Mouse (Mus musculus) lung, postnatal 0 days (tissue): ENCODE results near the gene Hs2st1. TPM values are rescaled to one million over a fixed set of nuclear protein-coding genes. Genes with fewer than 3 reads are reported as not detected.

ENCODE experiments used
- ATAC-seq: fragments of 200-750 bp; cut with Nextera tagmentation; 2 replicates; pipeline ENCODE4 v1.8.0; 2017; ENCODE audit warnings: moderate library complexity
- DNase-seq: peaks from one replicate; pipeline ENCODE4 v3.0.0-alpha.2; 2016; ENCODE audit warnings: low spot score
- H3K27ac ChIP-seq: fragments of 300-500 bp; sonication (generic); 2 replicates; pipeline ENCODE4 v1.5.1; 2014; ENCODE audit warnings: antibody characterized with exemption, mild to moderate bottlenecking, low read length, mixed read lengths
- H3K27me3 ChIP-seq: fragments of 300-500 bp; sonication (generic); replicated peaks from 2 replicates; pipeline ENCODE4 v1.6.1; 2014; ENCODE audit warnings: low read length, mixed read lengths; ENCODE audit not compliant: insufficient read depth
- H3K36me3 ChIP-seq: fragments of 300-500 bp; sonication (generic); 2 replicates; pipeline ENCODE4 v1.6.1; 2014; ENCODE audit warnings: low read length, mixed read lengths; ENCODE audit not compliant: insufficient read depth
- H3K4me1 ChIP-seq: fragments of 300-500 bp; sonication (generic); 2 replicates; pipeline ENCODE4 v1.6.1; 2014; ENCODE audit warnings: antibody characterized with exemption, low read depth, low read length, mixed read lengths; ENCODE audit not compliant: insufficient read depth
- H3K4me2 ChIP-seq: fragments of 300-500 bp; sonication (generic); replicated peaks from 2 replicates; pipeline ENCODE4 v1.6.1; 2014; ENCODE audit warnings: low read depth, mild to moderate bottlenecking, low read length, moderate library complexity, mixed read lengths
- H3K4me3 ChIP-seq: fragments of 300-500 bp; sonication (generic); 2 replicates; pipeline ENCODE4 v1.5.1; 2014; ENCODE audit warnings: low read depth, low read length
- H3K9ac ChIP-seq: fragments of 300-500 bp; sonication (generic); replicated peaks from 2 replicates; pipeline ENCODE4 v1.6.1; 2014; ENCODE audit warnings: low read depth, mild to moderate bottlenecking
- H3K9me3 ChIP-seq: fragments of 300-500 bp; sonication (generic); 2 replicates; pipeline ENCODE4 v1.6.1; 2016; ENCODE audit warnings: low read length, mixed read lengths
- CTCF ChIP-seq: IDR thresholded peaks from 2 replicates; pipeline ENCODE4 v1.5.1; 2016; ENCODE audit warnings: antibody characterized with exemption, mild to moderate bottlenecking
- EP300 ChIP-seq: IDR thresholded peaks from 2 replicates; pipeline ENCODE4 v1.6.1; 2016; ENCODE audit warnings: antibody characterized with exemption, mild to moderate bottlenecking, control low read depth
- WGBS: fragments of 180-500 bp; shearing (Covaris S2); extraction: QIAGEN DNeasy Blood & Tissue Kit; methylation state at CpG from one replicate; pipeline ENCODE4 v1.1.7; 2014; 5-methylcytosine and 5-hydroxymethylcytosine counted together
- polyA plus RNA-seq: library from polyadenylated mRNA; unstranded; fragments of >200 nt; fragmentation: Nextera tagmentation; extraction: Ambion mirVana; gene quantifications from 2 replicates; pipeline ENCODE4 v1.2.1, GENCODE M21; 2015

Gene Hs2st1
- polyA plus RNA-seq, 1 experiment from 2014 or later = 25.1 TPM

DNA sequence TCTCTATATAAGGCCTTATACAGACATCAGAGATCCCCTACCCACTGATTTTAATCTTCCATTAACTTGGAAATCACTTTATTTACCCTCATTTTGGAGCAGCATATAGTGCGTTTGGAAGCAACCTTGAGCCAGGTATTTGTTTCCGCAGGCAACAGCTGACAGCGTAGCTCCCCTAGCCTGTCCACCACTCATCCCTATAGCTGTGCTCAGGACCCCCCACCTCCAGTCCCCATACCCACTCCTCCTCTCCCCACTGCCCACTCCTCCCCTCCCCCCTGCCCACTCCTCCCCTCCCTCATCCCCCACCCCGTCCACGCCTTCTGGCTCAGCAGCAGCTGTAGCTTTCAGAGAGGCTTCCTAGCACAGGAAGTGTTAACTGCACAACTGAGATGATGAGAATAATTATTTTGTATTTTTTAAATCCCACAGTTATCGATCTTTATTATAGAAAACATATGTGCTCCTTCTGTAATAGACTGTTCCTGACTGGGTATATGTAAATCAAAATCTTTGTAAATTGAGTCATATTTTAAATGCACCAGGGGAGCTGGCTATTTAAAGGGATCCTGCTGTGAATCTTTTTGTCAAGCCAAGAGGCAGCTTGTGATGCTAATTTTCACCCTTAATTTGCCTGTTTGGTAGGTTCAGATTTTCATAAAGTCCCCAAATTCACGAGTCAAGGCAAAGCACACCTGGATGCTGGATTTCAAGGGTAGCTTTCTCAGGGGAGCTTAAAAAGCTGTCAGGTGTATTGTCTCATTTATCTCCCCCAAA, 148.4 kb downstream of the Hs2st1 start:
- no peak overlapping the region for H3K27ac ChIP-seq
- no peaks in the 10 kb centered on the region for H3K27me3 ChIP-seq
- TF ChIP-seq EP300 = no peak
- TF ChIP-seq CTCF = no peak
- no peaks in the 10 kb centered on the region for H3K36me3 ChIP-seq
- no peak overlapping the region for H3K9ac ChIP-seq
- ATAC-seq (no peak), DNase-seq (no peak)
- WGBS = 52% methylated on average over 7 of the region's 7 CpGs
- H3K9me3 ChIP-seq = no peaks in the 10 kb centered on the region
- no peak overlapping the region for H3K4me2 ChIP-seq
- no peak overlapping the region for H3K4me3 ChIP-seq
- no peaks in the 10 kb centered on the region for H3K4me1 ChIP-seq

DNA sequence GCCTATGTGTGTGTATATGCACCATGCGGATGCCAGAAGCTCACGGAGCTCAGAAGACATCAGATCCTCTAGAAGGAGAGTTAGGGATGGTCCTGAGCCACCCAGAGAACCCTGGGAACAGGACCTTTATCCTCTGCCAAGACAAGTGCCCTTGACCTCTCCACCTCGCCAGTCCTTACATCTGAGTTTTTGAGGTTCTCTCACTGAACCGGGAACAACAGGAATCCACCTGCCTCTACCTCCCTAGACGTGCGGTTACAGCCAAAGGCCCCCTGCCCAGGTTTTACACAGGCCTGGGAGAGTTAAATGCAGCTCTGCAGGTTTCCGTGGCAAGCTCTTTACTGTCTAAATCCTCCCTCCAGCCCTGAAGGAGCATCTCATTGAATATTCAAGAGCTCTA, 156.2 kb downstream of the Hs2st1 start:
- Histone ChIP-seq H3K9me3 (no peaks in the 10 kb centered on the region), H3K4me3 (no peak overlapping the region), H3K4me1 (no peaks in the 10 kb centered on the region), H3K36me3 (no peaks in the 10 kb centered on the region), H3K4me2 (no peak overlapping the region), H3K27me3 (no peaks in the 10 kb centered on the region), H3K27ac (no peak overlapping the region), H3K9ac (no peak overlapping the region)
- WGBS = 74% methylated on average over 7 of the region's 7 CpGs
- no peak for ATAC-seq
- DNase-seq = no peak
- TF ChIP-seq EP300 (no peak), CTCF (no peak)

DNA sequence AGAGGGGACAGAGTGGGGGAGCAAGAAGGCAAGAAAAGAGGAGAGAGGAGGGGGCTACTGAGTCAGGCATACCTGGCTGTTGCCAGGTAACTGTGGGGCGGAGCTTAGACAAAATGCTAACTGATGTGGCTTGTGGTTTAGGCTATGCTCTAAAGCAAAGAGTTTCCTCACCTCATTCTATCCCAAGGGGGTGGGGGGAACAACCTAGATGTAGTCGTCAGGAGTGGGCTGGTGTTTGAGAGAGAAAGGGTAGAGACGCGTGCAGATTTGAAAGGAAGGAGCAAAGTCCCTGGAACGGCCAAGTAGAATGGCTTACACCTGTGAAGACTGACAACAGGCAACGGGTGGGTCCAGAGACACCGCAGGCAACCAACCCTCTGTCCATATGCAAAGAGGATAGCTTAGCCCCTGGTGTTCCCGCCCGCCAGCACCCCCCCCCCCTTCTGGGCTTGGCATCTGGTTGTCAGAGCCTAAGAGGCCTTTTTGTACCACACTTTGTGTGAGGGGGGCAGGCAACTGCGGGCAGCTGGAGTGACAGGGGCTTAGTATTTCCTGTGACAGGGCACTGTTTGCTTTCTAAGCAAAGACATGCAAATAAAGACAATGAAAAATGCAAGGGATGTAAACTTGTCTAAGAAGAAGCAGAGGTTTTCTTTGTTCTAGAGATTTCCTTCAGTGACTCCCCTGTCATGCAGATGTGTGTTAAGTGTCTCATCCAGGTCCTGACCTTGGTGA, 157.3 kb downstream of the Hs2st1 start:
- WGBS = 8% methylated on average over 10 of the region's 10 CpGs
- Histone ChIP-seq H3K4me2 (no peak overlapping the region), H3K9ac (no peak overlapping the region)

DNA sequence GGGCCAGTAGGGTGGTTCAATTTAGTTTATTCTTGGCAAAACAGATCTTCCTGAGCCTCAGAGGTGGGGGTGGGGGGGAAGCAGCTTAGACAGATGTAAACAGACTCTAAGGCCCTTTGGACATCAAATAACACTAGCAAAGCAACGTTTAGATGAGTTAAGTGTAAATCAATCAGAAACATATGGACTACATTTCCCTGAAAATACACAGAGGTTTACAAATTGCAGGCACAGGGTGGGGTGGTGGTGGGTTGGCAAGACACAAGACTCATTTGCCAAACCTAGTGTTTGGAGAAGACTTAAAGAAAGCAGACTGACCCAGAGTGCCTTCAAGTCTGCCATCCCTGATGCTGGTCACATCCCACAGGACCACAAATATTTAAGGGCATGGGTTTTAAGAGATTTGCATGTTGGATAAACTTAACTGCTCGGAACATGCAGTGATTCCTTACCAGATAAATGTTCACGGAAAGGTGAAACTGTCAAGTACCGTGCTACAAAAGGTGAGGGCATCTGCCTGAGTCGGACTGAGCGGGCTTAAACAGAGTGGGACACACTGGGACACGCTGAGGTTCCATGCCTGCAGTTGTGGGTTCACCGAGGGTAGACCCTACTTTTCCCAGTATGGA, 158.2 kb downstream of the Hs2st1 start:
- Histone ChIP-seq H3K4me1 (no peaks in the 10 kb centered on the region), H3K4me3 (no peak overlapping the region), H3K36me3 (no peaks in the 10 kb centered on the region), H3K27ac (no peak overlapping the region), H3K9ac (no peak overlapping the region), H3K27me3 (no peaks in the 10 kb centered on the region), H3K9me3 (no peaks in the 10 kb centered on the region), H3K4me2 (no peak overlapping the region)
- DNase-seq (no peak), ATAC-seq (no peak)
- 14% methylated on average over 8 of the region's 8 CpGs for WGBS
- TF ChIP-seq CTCF = no peak

More for the DNA sequence above, 157.3 kb downstream of the Hs2st1 start:
- no peaks in the 10 kb centered on the region for H3K36me3 ChIP-seq
- H3K27ac ChIP-seq = no peak overlapping the region
- no peaks in the 10 kb centered on the region for H3K4me1 ChIP-seq
- no peaks in the 10 kb centered on the region for H3K27me3 ChIP-seq
- no peak overlapping the region for H3K4me3 ChIP-seq
- no peaks in the 10 kb centered on the region for H3K9me3 ChIP-seq
- TF ChIP-seq EP300 (no peak), CTCF (no peak)
- DNase-seq (no peak), ATAC-seq (no peak; the same call in 1 of the 2 replicates)

DNA sequence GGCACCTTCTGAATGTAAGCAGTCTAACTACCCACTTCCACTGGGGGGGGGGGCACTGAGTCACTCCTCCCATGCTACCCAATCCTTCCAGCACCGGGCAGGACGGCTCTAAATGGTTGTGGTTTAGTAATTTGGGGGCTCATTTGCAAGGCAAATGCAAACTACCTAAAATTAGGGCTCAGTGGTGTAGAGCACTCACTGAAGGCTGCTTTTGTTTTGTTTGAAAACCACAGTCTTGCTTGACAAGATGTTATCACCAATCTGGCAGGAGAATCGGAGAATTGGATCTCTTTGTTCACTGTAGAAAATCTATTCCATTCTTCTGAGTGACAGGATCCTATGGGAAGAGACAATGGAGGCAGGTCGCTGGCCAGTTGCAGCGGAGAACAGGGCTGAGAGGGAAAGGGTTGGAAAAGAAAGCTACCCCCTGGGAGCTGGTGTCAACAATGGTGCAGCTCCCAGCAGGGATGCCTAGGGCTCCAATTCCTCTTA, 158.9 kb downstream of the Hs2st1 start:
- no peaks in the 10 kb centered on the region for H3K36me3 ChIP-seq
- H3K4me2 ChIP-seq = no peak overlapping the region
- no peaks in the 10 kb centered on the region for H3K4me1 ChIP-seq
- ATAC-seq (no peak), DNase-seq (no peak)
- no peak overlapping the region for H3K4me3 ChIP-seq
- TF ChIP-seq CTCF (no peak), EP300 (no peak)
- H3K27ac ChIP-seq = no peak overlapping the region
- no peaks in the 10 kb centered on the region for H3K9me3 ChIP-seq
- H3K27me3 ChIP-seq = no peaks in the 10 kb centered on the region
- 26% methylated on average over 5 of the region's 5 CpGs for WGBS
- H3K9ac ChIP-seq = no peak overlapping the region

DNA sequence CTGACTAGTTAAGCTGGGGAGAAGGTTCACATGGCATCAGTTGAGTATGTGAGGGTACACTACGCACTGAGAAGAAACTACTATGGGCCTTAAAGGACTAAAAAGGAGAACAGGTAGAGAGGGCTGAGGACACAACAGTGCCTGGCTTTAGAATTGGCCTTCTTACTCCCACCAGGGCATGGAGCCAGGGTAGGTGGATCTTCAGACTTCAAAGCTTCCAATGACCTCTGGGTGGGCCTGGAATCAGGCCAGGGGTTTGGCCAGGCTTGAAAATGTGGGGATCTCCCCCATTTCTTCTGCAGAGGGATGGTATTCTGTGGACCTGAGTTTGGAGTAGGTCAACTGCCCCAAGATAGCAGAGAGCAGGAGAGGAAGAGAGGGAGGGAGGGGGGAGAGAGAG, 161.0 kb downstream of the Hs2st1 start:
- no peak for ATAC-seq
- no peaks in the 10 kb centered on the region for H3K27me3 ChIP-seq
- no peak overlapping the region for H3K4me2 ChIP-seq
- DNase-seq = no peak
- no peaks in the 10 kb centered on the region for H3K4me1 ChIP-seq
- H3K4me3 ChIP-seq = no peak overlapping the region
- H3K9me3 ChIP-seq = no peaks in the 10 kb centered on the region
- H3K9ac ChIP-seq = no peak overlapping the region
- no peak for TF ChIP-seq CTCF
- no peak for TF ChIP-seq EP300
- no peaks in the 10 kb centered on the region for H3K36me3 ChIP-seq
- WGBS = 94% methylated on average over 1 of the region's 1 CpGs
- H3K27ac ChIP-seq = no peak overlapping the region
